Mouse (Mus musculus) liver, adult 2 months (tissue): ENCODE results near the gene Amh.

Experiments used
- CTCF ChIP-seq: fragments of 200-500 bp; IDR thresholded peaks from 2 replicates; pipeline ENCODE4 v1.5.1; 2011; ENCODE audit warnings: low read depth, low read length, control low read depth
- POLR2A ChIP-seq: fragments of 200-500 bp; IDR thresholded peaks from 2 replicates; pipeline ENCODE4 v1.6.1; 2011; ENCODE audit warnings: low read length, control low read depth; ENCODE audit not compliant: insufficient read depth; ENCODE audit errors: extremely low read depth

- TF ChIP-seq CTCF: no peak
- no peak for TF ChIP-seq POLR2A
Observed at GRCm38 (mm10) chr10:80793033-80793784, 11.8 kb upstream of the Amh start.
